Mouse (Mus musculus) ES-E14 (cell line): ENCODE data around the gene Gbx2. TPM values are rescaled to one million over a fixed set of nuclear protein-coding genes. Genes with fewer than 3 reads are reported as not detected.

Source experiments
- DNase-seq: peaks from one replicate; pipeline ENCODE4 v3.0.0-alpha.2; 2013; ENCODE audit warnings: low read depth, low spot score
- H3K27ac ChIP-seq: 2 replicates; pipeline ENCODE4 v1.5.1; 2012; ENCODE audit warnings: low read depth, mild to moderate bottlenecking, low read length, moderate library complexity, mixed read lengths; ENCODE audit not compliant: poor library complexity, insufficient read depth, severe bottlenecking
- H3K36me3 ChIP-seq: 2 replicates; pipeline ENCODE4 v1.6.1; 2012; ENCODE audit warnings: mild to moderate bottlenecking, low read length, moderate library complexity, mixed read lengths; ENCODE audit not compliant: control insufficient read depth, poor library complexity, insufficient read depth, severe bottlenecking
- H3K4me1 ChIP-seq, 2 experiments: fragments of 150-350 bp in 1 of 2; sonication (generic) in 1 of 2; 2 replicates each; pipeline ENCODE4 v1.6.1; 2012; ENCODE audit warnings: low read length in 2 of 2, mild to moderate bottlenecking in 1 of 2, mixed read lengths in 1 of 2; ENCODE audit not compliant: control insufficient read depth in 2 of 2, insufficient read depth in 2 of 2, poor library complexity in 1 of 2
- H3K4me3 ChIP-seq, 2 experiments: fragments of 150-350 bp in 1 of 2; sonication (generic) in 1 of 2; 2 replicates each; pipeline ENCODE4 v1.5.1; 2012; ENCODE audit warnings: low read length in 2 of 2, low read depth in 1 of 2, mild to moderate bottlenecking in 1 of 2, mixed read lengths in 1 of 2; ENCODE audit not compliant: insufficient read depth in 1 of 2, poor library complexity in 1 of 2, severe bottlenecking in 1 of 2
- H3K9ac ChIP-seq: 2 replicates; pipeline ENCODE4 v1.6.1; 2012; ENCODE audit warnings: low read depth, mild to moderate bottlenecking, low read length, mixed read lengths; ENCODE audit not compliant: poor library complexity, insufficient read depth, severe bottlenecking
- H3K9me3 ChIP-seq: fragments of 150-350 bp; sonication (generic); 2 replicates; pipeline ENCODE4 v1.6.1; 2012; ENCODE audit warnings: low read depth, mild to moderate bottlenecking, low read length; ENCODE audit not compliant: control insufficient read depth, insufficient read depth
- CHD2 ChIP-seq: IDR thresholded peaks from 2 replicates; pipeline ENCODE4 v1.6.1; 2014; ENCODE audit warnings: mild to moderate bottlenecking, low read depth, low read length, inconsistent platforms
- HCFC1 ChIP-seq: IDR thresholded peaks from 2 replicates; pipeline ENCODE4 v1.6.1; 2012; ENCODE audit warnings: low read length, inconsistent platforms, borderline replicate concordance; ENCODE audit not compliant: insufficient read depth
- MAFK ChIP-seq: IDR thresholded peaks from 2 replicates; pipeline ENCODE4 v1.6.1; 2014; ENCODE audit warnings: mild to moderate bottlenecking, low read depth, low read length, inconsistent platforms; ENCODE audit not compliant: insufficient read depth
- ZC3H11A ChIP-seq: IDR thresholded peaks from 2 replicates; pipeline ENCODE4 v1.6.1; 2012; ENCODE audit warnings: low read depth, mild to moderate bottlenecking, inconsistent platforms, low read length, borderline replicate concordance
- ZNF384 ChIP-seq: IDR thresholded peaks from 2 replicates; pipeline ENCODE4 v1.6.1; 2012; ENCODE audit warnings: low read depth, low read length, inconsistent platforms
- in situ Hi-C, 2 experiments: fragments of 600-800 bp; cut with MboI; formaldehyde crosslinking; loops; one replicate each; pipeline ENCODE4 v1.15.1; 2025; ENCODE audit warnings: low sequenced_read_pairs in 2 of 2, inconsistent platforms in 1 of 2; ENCODE audit not compliant: unreplicated experiment in 2 of 2
- total RNA-seq: library from RNA; depleted of rRNA; stranded (reverse); fragments of 300-350 nt; gene quantifications from 2 replicates; pipeline ENCODE4 v1.2.3, GENCODE M21; 2012

The Gbx2 gene
- total RNA-seq, 1 experiment: 27.9 TPM

DNA sequence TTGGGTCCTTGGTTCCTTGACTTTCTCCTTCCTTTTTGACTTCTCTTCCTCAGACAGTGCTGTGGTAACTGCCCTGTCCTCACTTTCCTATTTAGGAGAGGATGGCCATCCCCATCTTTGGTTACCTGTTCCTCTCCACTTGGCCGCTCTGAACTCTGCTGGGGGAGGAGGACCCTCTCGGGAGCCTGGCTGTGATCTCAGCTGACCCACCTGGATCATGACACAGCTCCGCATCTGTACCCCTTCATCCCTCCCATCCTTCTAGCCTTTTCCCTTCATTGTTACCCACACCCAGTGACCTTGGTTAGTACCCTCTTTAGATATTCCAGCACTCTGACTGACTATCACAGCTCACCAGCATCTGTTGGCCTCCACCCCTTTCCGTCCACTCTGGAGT is 38.7 kb upstream of the Gbx2 start:
- no peak overlapping the region for H3K9ac ChIP-seq
- no peak overlapping the region for H3K4me3 ChIP-seq
- TF ChIP-seq HCFC1: no peak
- no peak for TF ChIP-seq ZC3H11A
- TF ChIP-seq CHD2: no peak
- no peak for TF ChIP-seq ZNF384
- no peak for TF ChIP-seq MAFK
- H3K36me3 ChIP-seq: no peaks in the 10 kb centered on the region
- no peaks in the 10 kb centered on the region for H3K9me3 ChIP-seq
- in situ Hi-C loops: no loop called here
- no peak overlapping the region for H3K27ac ChIP-seq
- peaks cover under 1 to 14% of the 10 kb centered on the region in 2 experiments for H3K4me1 ChIP-seq
- DNase-seq: no peak

DNA sequence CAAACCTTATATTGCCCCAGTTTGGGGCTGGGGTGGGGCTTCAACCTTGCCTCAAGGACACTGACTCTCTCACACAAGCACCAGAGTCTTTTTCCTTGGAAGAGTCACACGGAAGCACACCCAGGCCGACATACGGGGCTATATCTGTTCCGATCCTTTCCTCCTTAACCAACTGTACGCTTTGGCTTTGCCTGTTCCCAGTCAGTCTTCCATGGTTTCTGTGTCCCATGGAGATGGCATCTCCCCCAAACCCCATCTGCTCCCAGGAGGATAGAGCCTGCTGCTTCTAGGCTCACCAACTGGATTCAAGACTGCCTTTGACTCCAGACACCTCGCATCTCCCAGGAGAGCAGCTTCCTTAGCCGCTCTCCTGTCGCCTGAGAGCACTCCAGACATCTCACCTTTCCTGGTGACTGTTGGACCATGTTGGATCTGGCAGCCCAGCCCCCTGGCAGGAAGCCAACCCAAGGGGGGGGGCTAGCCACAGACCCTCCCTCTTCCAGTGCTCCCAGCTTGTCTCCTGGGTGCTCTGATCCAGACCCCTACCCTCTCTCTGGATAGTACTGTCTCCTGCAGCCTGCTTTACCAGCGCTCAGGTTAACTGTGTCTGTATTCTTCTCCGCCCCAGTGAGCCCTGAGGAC is 38.2 kb upstream of the Gbx2 start:
- Histone ChIP-seq H3K27ac (no peak overlapping the region), H3K9me3 (no peaks in the 10 kb centered on the region), H3K4me1 (peaks cover 0 to 10% of the 10 kb centered on the region in 2 experiments; a peak in 3 of 4 replicates), H3K36me3 (no peaks in the 10 kb centered on the region), H3K9ac (no peak overlapping the region), H3K4me3 (peak overlapping the region in 1 of 2 experiments; percentile 59; a peak in 1 of 4 replicates)
- TF ChIP-seq ZNF384 (no peak), HCFC1 (no peak), ZC3H11A (no peak), CHD2 (no peak), MAFK (no peak)
- in situ Hi-C loops: no loop called here
- DNase-seq: peak; percentile 21

- Histone ChIP-seq H3K9me3 (no peaks in the 10 kb centered on the region), H3K9ac (peak overlapping the region; percentile 74), H3K4me3 (peak overlapping the region; percentile 61 to 88), H3K36me3 (no peaks in the 10 kb centered on the region), H3K27ac (no peak overlapping the region), H3K4me1 (peaks cover 0 to 8% of the 10 kb centered on the region in 2 experiments; a peak in 3 of 4 replicates)
- in situ Hi-C loops: no loop called here
- no peak for DNase-seq
- TF ChIP-seq ZNF384 (no peak), ZC3H11A (no peak), HCFC1 (no peak), MAFK (no peak), CHD2 (no peak)
Observed at GRCm38 (mm10) chr1:89968111-89968851, 37.3 kb upstream of the Gbx2 start.

DNA sequence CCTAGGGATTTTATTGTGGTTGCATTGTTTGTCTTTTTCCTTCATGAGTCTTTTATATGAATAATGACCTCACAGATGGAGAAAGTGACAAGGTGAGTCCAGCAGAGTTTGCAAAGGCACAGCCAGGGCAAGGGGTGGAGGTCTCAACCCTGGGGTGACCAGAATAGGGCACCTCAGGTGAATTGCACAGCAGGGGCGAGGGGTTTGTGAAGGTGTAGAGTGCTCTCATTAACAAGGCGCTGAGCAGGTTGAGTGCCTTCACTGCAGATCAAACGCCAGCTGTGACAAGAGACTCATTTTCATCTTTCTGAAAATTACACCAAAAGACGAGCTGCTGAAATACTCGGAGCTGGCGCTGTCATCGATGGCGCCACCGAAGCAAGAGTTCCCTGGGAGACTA is 36.6 kb upstream of the Gbx2 start:
- H3K9ac ChIP-seq: no peak overlapping the region; the same call in 1 of the 2 replicates
- H3K9me3 ChIP-seq: no peaks in the 10 kb centered on the region
- peak overlapping the region; percentile 61 to 88; a peak in 2 of 4 replicates for H3K4me3 ChIP-seq
- in situ Hi-C loops: no loop called here
- TF ChIP-seq HCFC1: no peak
- TF ChIP-seq ZC3H11A: no peak
- TF ChIP-seq MAFK: no peak
- TF ChIP-seq CHD2: no peak
- no peak for TF ChIP-seq ZNF384
- no peaks in the 10 kb centered on the region for H3K36me3 ChIP-seq
- peaks cover 2 to 14% of the 10 kb centered on the region in 2 experiments; a peak in 3 of 4 replicates for H3K4me1 ChIP-seq
- H3K27ac ChIP-seq: no peak overlapping the region
- no peak for DNase-seq
